Mouse (Mus musculus): Measurements from ENCODE around the gene Pgp.

Gene Pgp

GRCm38 (mm10) chr17:24481027-24481815 lies 11.0 kb downstream of the Pgp start:
- CTCF ChIA-PET: no interaction called here

DNA sequence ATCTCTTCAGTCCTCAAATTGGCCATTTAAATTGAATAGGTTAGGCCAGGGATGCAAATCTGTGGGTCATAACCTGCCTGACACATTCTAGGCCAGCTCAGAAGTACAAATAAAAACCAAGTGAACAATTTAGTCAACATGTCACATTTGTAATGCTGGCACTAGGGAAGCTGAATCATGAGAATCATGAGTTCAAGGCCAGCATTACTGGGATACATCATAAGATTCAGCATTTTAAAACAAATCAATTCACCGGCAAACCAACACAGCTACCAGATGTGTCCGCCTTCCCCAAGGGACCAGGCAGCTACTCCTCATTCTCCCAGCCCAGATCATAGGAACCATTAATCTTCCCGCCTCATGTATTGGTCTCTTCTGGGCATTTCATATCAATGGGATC lies 13.3 kb downstream of the Pgp start:
- CTCF ChIA-PET: no interaction called here

- CTCF ChIA-PET: interaction anchor here (0.6 kb wide), 3 partner anchors 8 to 316 kb away, joined by 3 read pairs; no protein-coding TSS in a partner anchor
These were observed 15.1 kb downstream of the Pgp start for GRCm38 (mm10) chr17:24485090-24485860.

GRCm38 (mm10) chr17:24488186-24488661 lies 18.0 kb downstream of the Pgp start, which contains the start of gene Caskin1:
Caskin1 (plus strand) TSS chr17:24488601.
- CTCF ChIA-PET: no interaction called here

GRCm38 (mm10) chr17:24488662-24489264 lies 18.6 kb downstream of the Pgp start:
- CTCF ChIA-PET: interaction anchor here (0.5 kb wide), 1 partner anchor 53 kb away, joined by 4 read pairs; no protein-coding TSS in a partner anchor

DNA sequence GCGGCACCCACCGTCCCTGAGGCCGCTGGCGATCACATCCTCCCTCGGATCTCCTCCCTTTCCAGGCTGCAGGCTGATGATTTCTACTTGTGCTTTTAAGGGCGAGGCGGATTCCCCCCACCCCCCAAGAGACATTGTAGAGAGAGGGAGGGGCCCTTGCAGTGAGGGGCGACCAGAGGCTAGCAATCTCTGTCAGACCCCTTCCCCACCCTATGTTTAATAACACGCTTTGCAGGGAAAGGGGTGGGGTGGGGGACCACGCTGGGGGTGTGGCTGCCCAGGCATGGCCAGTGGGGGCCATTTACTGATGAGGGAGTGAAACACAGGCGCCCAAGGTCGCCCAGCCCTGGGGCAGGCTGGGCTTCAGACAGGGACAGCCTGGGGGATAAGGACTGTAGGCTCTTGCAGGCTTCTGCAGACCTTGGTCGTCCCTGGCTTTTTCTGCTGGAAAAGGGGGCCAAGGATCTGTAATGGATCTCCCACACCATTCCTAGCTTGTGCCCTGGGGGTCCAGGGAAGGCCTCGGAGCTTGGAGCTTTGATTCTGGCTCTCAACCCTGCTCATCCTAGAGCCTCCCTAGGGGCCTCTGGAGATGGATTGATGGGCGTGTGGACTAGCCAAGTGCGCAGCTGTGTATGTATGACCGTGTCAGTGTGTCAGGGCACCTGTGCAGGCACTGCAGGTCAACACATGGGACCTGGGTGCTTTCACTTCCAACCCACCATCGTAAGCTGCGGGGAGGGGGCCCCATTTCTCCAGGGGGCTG lies 19.3 kb downstream of the Pgp start:
- CTCF ChIA-PET: interaction anchor here (0.5 kb wide), 1 partner anchor 53 kb away, joined by 4 read pairs; no protein-coding TSS in a partner anchor

DNA sequence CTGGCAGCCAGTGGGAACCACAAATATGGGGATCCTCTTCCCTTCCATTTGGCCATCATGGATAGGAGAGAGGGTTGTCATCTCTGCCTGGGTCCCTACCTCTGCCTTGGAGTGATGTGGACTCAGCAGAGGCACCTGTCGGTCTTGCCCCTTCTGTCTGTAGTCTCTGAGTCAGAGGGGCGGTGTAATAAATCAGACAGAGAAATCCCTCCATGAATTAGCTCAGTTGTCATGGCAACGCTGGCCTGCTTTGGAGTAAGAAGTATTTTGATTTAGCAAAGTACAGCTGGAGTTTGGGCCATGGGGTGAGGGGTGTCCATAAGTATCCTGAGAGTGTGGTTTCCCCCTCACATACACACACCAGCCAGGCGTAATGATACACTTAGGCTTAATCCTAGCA lies 20.2 kb downstream of the Pgp start:
- CTCF ChIA-PET: no interaction called here

GRCm38 (mm10) chr17:24494627-24495335 lies 24.6 kb downstream of the Pgp start:
- CTCF ChIA-PET: interaction anchor here (1.1 kb wide), 1 partner anchor 159 kb away, joined by 3 read pairs; no protein-coding TSS in a partner anchor

- CTCF ChIA-PET: interaction anchor here (1.1 kb wide), 1 partner anchor 159 kb away, joined by 3 read pairs; no protein-coding TSS in a partner anchor
These were observed 25.3 kb downstream of the Pgp start for GRCm38 (mm10) chr17:24495443-24495842.

GRCm38 (mm10) chr17:24496026-24496425 lies 25.8 kb downstream of the Pgp start:
- CTCF ChIA-PET: no interaction called here

GRCm38 (mm10) chr17:24502208-24502607 lies 32.0 kb downstream of the Pgp start:
- CTCF ChIA-PET: no interaction called here

DNA sequence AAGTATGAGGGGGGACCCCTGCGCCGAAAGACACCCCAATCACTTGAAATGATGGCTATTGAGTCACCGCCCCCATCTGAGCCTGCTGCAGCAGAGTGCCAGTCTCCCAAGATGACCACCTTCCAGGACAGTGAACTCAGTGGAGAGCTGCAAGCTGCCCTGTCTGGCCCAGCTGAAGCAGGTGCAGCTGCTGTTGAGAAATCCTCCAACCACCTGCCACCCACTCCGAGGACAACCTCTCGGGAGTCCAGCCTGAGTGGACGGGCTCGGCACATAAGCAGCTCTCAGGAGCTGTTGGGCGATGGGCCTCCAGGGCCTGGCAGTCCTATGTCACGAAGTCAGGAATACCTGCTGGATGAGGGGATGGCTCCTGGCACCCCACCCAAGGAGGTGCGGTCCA lies 33.9 kb downstream of the Pgp start:
- CTCF ChIA-PET: no interaction called here

DNA sequence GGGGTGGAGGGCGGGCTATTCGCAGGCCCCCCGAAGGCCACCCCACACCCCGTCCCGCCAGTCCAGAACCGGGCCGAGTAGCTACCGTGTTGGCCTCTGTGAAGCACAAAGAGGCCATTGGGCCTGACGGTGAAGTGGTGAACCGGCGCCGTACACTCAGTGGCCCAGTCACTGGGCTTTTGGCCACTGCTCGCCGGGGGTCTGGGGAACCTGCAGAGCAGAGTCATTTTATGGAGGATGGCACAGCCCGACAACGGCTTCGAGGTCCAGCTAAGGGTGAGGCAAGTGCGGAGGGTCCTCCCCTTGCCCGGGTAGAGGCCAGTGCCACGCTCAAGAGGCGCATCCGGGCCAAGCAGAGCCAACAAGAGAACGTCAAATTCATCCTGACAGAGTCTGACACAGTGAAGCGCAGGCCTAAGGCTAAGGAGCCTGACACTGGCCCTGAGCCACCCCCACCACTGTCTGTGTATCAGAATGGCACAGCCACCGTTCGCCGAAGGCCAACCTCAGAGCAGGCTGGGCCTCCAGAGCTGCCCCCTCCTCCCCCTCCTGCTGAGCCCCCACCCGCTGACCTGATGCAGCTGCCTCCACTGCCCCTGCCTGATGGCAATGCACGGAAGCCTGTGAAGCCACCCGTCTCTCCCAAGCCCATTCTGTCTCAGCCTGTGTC lies 35.2 kb downstream of the Pgp start:
- CTCF ChIA-PET: interaction anchor here (0.6 kb wide), 1 partner anchor 141 kb away, joined by 7 read pairs; no protein-coding TSS in a partner anchor

- CTCF ChIA-PET: interaction anchor here (0.6 kb wide), 1 partner anchor 142 kb away, joined by 7 read pairs; no protein-coding TSS in a partner anchor
These were observed 36.3 kb downstream of the Pgp start for GRCm38 (mm10) chr17:24506332-24507070.

- CTCF ChIA-PET: no interaction called here
These were observed 37.0 kb downstream of the Pgp start for GRCm38 (mm10) chr17:24507129-24507664.

GRCm38 (mm10) chr17:24507806-24508460 lies 37.7 kb downstream of the Pgp start:
- CTCF ChIA-PET: no interaction called here

- CTCF ChIA-PET: no interaction called here
These were observed 43.4 kb downstream of the Pgp start for GRCm38 (mm10) chr17:24513609-24514008.

All from spleen, embryonic (tissue).